Mouse (Mus musculus) T-helper 17 cell (primary cell): ENCODE data around the gene Sema3a.

ENCODE experiments used
- in situ Hi-C, 2 experiments: fragments of 300-600 bp; cut with MboI, MseI; formaldehyde crosslinking; loops; 1 replicate in 1 of 2; 2 replicates in 1 of 2; pipeline ENCODE4 v1.15.1; 2025; ENCODE audit warnings: high pct_unique_total_duplicates in 2 of 2

Gene Sema3a

GRCm38 (mm10) chr5:13318728-13319429, 193.7 kb downstream of the Sema3a start:
- in situ Hi-C loops = no loop called here

GRCm38 (mm10) chr5:13320138-13320537, 194.9 kb downstream of the Sema3a start:
- in situ Hi-C loops = no loop called here

GRCm38 (mm10) chr5:13327281-13327680, 202.1 kb downstream of the Sema3a start:
- in situ Hi-C loops = no loop called here

GRCm38 (mm10) chr5:13331412-13331811, 206.2 kb downstream of the Sema3a start:
- in situ Hi-C loops = no loop called here

- in situ Hi-C loops = no loop called here
Measured at GRCm38 (mm10) chr5:13337665-13338064, 212.5 kb downstream of the Sema3a start.

DNA sequence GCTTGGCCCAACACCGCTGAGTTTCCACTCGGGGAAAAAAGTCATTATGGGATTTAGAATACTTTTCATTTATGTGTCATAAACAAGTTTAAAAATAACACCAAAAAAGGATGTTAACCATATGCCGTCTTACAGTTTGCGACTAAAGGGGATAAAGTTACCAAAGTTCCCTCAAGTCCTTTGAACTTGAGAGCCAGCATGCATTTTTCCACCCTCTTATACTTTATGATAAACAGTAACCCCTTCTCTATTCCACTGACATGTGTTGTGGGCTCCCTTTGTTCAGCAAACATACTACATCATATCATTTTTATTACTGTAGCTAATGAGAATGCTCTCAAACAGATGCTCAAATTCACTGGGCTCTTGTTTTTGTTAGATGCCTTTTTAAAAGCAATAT, 221.9 kb downstream of the Sema3a start:
- in situ Hi-C loops = no loop called here

- in situ Hi-C loops = no loop called here
Measured at GRCm38 (mm10) chr5:13351611-13352010, 226.4 kb downstream of the Sema3a start.

- in situ Hi-C loops = no loop called here
Measured at GRCm38 (mm10) chr5:13352995-13353394, 227.8 kb downstream of the Sema3a start.

DNA sequence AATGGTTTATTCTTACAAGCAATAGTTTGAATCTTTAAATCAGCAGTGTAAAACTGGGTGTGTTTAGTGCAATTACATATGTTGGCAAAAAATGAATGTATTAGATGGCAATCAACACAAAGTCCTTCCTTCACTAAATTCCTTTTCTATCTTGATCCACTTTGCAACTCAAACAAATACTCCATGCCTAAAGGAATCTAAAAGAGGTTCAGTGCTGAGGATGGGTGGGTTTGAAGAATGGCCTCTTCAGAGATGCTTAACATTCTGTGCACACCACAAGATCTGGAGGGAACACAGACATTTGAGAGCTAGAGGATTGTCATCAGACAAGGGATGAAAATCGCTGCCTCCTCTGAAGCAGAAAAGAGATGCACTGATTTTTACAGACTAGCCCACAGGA, 228.3 kb downstream of the Sema3a start:
- in situ Hi-C loops = no loop called here

GRCm38 (mm10) chr5:13354913-13355312, 229.7 kb downstream of the Sema3a start:
- in situ Hi-C loops = no loop called here

GRCm38 (mm10) chr5:13358770-13359169, 233.6 kb downstream of the Sema3a start:
- in situ Hi-C loops = no loop called here

DNA sequence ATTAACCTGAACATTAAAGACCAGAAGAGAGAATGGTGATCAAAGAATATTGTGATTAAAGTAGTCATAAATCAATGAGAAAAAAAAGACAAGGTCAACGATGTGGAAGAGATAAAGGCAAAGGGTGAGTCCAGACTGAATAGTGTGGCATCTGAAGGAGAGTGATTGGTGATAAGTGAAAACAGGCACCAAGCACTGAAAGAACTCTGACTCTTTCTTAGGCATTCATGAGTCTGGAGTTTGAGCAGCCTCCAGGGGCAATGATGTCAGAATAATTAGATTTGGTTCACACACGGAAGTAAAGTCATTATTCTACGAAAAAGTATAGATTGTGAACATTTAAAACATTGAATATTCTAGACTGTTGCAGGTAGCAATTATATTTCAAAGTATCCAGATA, 235.5 kb downstream of the Sema3a start:
- in situ Hi-C loops = no loop called here

DNA sequence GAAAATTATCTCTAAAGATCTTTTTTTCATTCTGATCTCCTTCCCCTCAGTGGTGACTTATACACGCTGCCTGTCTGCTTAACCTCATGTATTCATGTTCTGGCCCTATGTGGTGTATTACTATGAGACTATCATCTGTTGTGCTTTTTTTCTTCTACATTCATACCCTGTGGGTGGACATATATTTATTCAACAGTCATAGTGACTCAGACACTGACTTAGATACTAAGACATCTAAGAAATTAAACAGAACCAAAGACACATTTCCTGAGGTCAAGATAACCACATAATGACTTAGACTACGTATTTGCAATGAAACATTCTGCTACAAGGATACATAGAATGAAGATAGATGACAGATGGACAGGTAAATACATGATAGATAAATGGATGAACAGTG, 239.9 kb downstream of the Sema3a start:
- in situ Hi-C loops = no loop called here

GRCm38 (mm10) chr5:13379223-13379622, 254.0 kb downstream of the Sema3a start:
- in situ Hi-C loops = no loop called here

GRCm38 (mm10) chr5:13384047-13384446, 258.8 kb downstream of the Sema3a start:
- in situ Hi-C loops = no loop called here

- in situ Hi-C loops = no loop called here
Measured at GRCm38 (mm10) chr5:13384714-13385113, 259.5 kb downstream of the Sema3a start.

- in situ Hi-C loops = no loop called here
Measured at GRCm38 (mm10) chr5:13386603-13387002, 261.4 kb downstream of the Sema3a start.

DNA sequence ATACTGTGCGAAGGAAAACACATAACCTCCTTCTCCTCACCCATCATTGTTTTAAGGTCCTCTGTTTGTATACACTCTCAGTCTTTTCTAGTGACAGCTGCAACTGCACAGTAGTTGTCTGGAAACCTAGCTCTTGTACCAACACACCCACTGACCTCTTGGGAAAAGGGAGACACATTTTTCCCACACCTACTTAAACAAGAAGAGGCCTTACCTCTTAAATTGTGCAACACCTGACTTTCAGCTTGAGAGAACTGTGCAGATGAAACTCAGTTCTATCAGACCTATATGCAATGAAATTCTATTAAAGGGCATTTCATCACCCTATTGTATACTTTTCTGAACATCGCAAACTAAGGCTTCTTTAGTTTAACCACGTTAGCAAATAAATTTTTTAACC, 262.5 kb downstream of the Sema3a start:
- in situ Hi-C loops = no loop called here

DNA sequence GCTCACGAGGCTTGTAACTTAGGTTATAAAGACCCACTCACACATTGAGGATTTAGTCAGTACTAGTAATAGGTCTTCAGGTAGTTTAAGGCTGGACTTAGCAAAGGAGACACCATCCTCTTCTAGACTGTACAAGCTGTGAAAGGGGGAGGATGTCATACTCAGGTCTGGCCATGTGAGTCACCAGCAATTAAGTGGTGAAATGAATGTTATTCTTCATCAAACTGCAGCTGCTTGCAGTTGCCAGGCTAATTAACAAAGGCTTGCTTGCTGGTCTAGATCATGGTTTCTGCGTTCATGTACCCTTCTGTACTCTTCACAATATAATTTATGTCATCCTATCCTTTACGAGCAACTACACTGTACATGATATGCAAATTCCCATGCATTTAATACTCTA, 264.8 kb downstream of the Sema3a start:
- in situ Hi-C loops = no loop called here

DNA sequence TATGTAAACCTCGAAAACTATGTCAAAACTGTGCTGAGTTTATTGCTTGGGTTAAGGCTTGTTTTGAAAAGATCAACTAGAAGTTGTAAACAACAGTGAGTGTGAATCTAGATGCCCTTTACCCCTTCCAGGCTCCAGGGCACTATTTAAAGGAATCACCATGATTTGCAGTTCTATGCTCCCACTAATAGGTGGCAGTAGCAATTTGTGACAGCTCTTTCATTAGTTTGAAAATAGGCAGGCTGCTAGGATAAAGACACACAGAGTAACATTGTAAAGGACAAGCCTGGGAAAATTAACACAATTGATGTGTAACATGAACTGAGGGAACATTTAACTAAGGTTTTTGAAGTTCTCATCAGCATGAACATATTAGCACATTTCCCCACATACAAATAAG, 280.2 kb downstream of the Sema3a start:
- in situ Hi-C loops = no loop called here

GRCm38 (mm10) chr5:13406131-13406530, 280.9 kb downstream of the Sema3a start:
- in situ Hi-C loops = no loop called here

GRCm38 (mm10) chr5:13411920-13412319, 286.7 kb downstream of the Sema3a start:
- in situ Hi-C loops = no loop called here

- in situ Hi-C loops = no loop called here
Measured at GRCm38 (mm10) chr5:13413915-13414525, 288.8 kb downstream of the Sema3a start.
